22 mouse cellular contexts compared by ENCODE assay signal in genomic region chr1:169909163-169909562, GRCm38 (mm10). TPM values are rescaled to one million over a fixed set of nuclear protein-coding genes. Genes with fewer than 3 reads are reported as not detected.
DNase-seq lines count a peak whose midpoint lies in the region; ATAC-seq and TF ChIP-seq lines count a peak whose summit lies in the region.
"Had no signal": no experiment of that assay in that cellular context is flagged by ENCODE, and none has a peak within 500 bp of the region (broad histone marks: within the 10 kb centered on the region; RNA-seq: fewer than 3 reads in every experiment).

No protein-coding gene starts in this region.

- peak; percentile 32; the same call in 1 of the 2 replicates for ATAC-seq in forebrain, embryonic 14.5 days
- ATAC-seq in forebrain, embryonic 16.5 days: no peak
- ATAC-seq: midbrain, embryonic 15.5 days had no signal

- 44% methylated on average over 5 of the region's 5 CpGs for WGBS in forebrain, embryonic 14.5 days
- 46% methylated on average over 5 of the region's 5 CpGs for WGBS in forebrain, embryonic 16.5 days
- 54% methylated on average over 5 of the region's 5 CpGs for WGBS in kidney, adult 2 months

- intact Hi-C loops in gastrocnemius, adult 2 months (cut with DNase I): no loop called here

- no peak overlapping the region for H3K27ac ChIP-seq in forebrain, embryonic 14.5 days (ENCODE audit: low read depth, low read length)
- no peak overlapping the region for H3K27ac ChIP-seq in forebrain, embryonic 16.5 days (ENCODE audit: low read length)
- no peak overlapping the region for H3K27ac ChIP-seq in kidney, adult 2 months (ENCODE audit: insufficient read depth, low read depth, low read length)
- H3K27ac ChIP-seq in gastrocnemius, adult 2 months: no peak overlapping the region
- H3K27ac ChIP-seq: embryonic facial prominence, embryonic 12.5 days; limb, embryonic 10.5 days; midbrain, embryonic 15.5 days had no signal

- no peak overlapping the region for H3K4me3 ChIP-seq in forebrain, embryonic 14.5 days (ENCODE audit: low read depth, low read length)
- no peak overlapping the region for H3K4me3 ChIP-seq in forebrain, embryonic 16.5 days (replicated peaks; ENCODE audit: low read length)
- no peak overlapping the region for H3K4me3 ChIP-seq in kidney, adult 2 months (ENCODE audit: insufficient read depth, low read depth, low read length)
- H3K4me3 ChIP-seq in gastrocnemius, adult 2 months: no peak overlapping the region
- H3K4me3 ChIP-seq: embryonic facial prominence, embryonic 12.5 days; erythroblast, embryonic 14.5 days; limb, embryonic 10.5 days; midbrain, embryonic 15.5 days had no signal

- TF ChIP-seq POLR2A in kidney, adult 2 months (IDR thresholded peaks at IDR 0.05; ENCODE audit: low read depth, low read length): no peak
- TF ChIP-seq POLR2A in brain, embryonic 14.5 days (IDR thresholded peaks at IDR 0.05; ENCODE audit: borderline replicate concordance, extremely low read depth, insufficient read depth, insufficient read length, poor library complexity, severe bottlenecking): no peak

- H3K4me2 ChIP-seq in forebrain, embryonic 14.5 days (ENCODE audit: low read length): no peak overlapping the region
- no peak overlapping the region for H3K4me2 ChIP-seq in forebrain, embryonic 16.5 days (ENCODE audit: low read length)
- H3K4me2 ChIP-seq: embryonic facial prominence, embryonic 12.5 days; midbrain, embryonic 15.5 days had no signal

- H3K27me3 ChIP-seq in forebrain, embryonic 14.5 days (replicated peaks; ENCODE audit: control insufficient read depth, insufficient read depth, low read length): no peaks in the 10 kb centered on the region
- no peaks in the 10 kb centered on the region for H3K27me3 ChIP-seq in forebrain, embryonic 16.5 days (replicated peaks; ENCODE audit: control insufficient read depth, insufficient read depth, low read length)
- no peaks in the 10 kb centered on the region for H3K27me3 ChIP-seq in kidney, adult 2 months (replicated peaks; ENCODE audit: control insufficient read depth, insufficient read depth, low read length)
- H3K27me3 ChIP-seq: embryonic facial prominence, embryonic 12.5 days; midbrain, embryonic 15.5 days had no signal

- no peaks in the 10 kb centered on the region for H3K9me3 ChIP-seq in forebrain, embryonic 14.5 days (replicated peaks; ENCODE audit: control insufficient read depth, low read length)
- H3K9me3 ChIP-seq in forebrain, embryonic 16.5 days (ENCODE audit: control insufficient read depth, low read length): no peaks in the 10 kb centered on the region
- H3K9me3 ChIP-seq: embryonic facial prominence, embryonic 12.5 days; G1E; limb, embryonic 10.5 days; midbrain, embryonic 15.5 days had no signal

- DNase-seq in forebrain, embryonic 14.5 days (ENCODE audit: low spot score): peak; percentile 47
- peak; percentile 11 for DNase-seq in kidney, adult 2 months
- no peak for DNase-seq in kidney, adult 9 months
- peak; percentile 67 for DNase-seq in brain, embryonic 14.5 days (ENCODE audit: low read depth)
- DNase-seq in lung, postnatal 25 days (ENCODE audit: low spot score): peak; percentile 43
- DNase-seq in gastrocnemius, adult 2 months: no peak
- DNase-seq: adrenal gland, postnatal 14 days; cerebellum, adult 11 months; cerebellum, postnatal 10 days; gastrocnemius, postnatal 36 days; right cerebral cortex, adult 18-20 months; thymus, postnatal 36 days had no signal

- no peak overlapping the region for H3K9ac ChIP-seq in forebrain, embryonic 14.5 days (ENCODE audit: low read length)
- H3K9ac ChIP-seq in forebrain, embryonic 16.5 days (replicated peaks; ENCODE audit: low read depth, low read length): no peak overlapping the region
- H3K9ac ChIP-seq: embryonic facial prominence, embryonic 12.5 days; midbrain, embryonic 15.5 days had no signal

- TF ChIP-seq CTCF in kidney, adult 2 months (conservative IDR thresholded peaks at IDR 0.05; ENCODE audit: insufficient read depth, insufficient read length, low read depth, low read length): no peak
- no peak for TF ChIP-seq CTCF in brain, embryonic 14.5 days (IDR thresholded peaks at IDR 0.05; ENCODE audit: borderline replicate concordance, extremely low read depth, insufficient read depth, insufficient read length)
- TF ChIP-seq CTCF in gastrocnemius, adult 2 months (IDR thresholded peaks at IDR 0.05): no peak

- no peaks in the 10 kb centered on the region for H3K36me3 ChIP-seq in forebrain, embryonic 14.5 days (ENCODE audit: control insufficient read depth, insufficient read depth, low read length)
- no peaks in the 10 kb centered on the region for H3K36me3 ChIP-seq in forebrain, embryonic 16.5 days (ENCODE audit: control insufficient read depth, insufficient read depth)
- H3K36me3 ChIP-seq in kidney, adult 2 months (ENCODE audit: control insufficient read depth, insufficient read depth, low read length): no peaks in the 10 kb centered on the region
- H3K36me3 ChIP-seq: embryonic facial prominence, embryonic 12.5 days; G1E; limb, embryonic 10.5 days; midbrain, embryonic 15.5 days had no signal

- H3K4me1 ChIP-seq in forebrain, embryonic 14.5 days (ENCODE audit: control insufficient read depth, insufficient read depth, low read length): no peaks in the 10 kb centered on the region
- H3K4me1 ChIP-seq in forebrain, embryonic 16.5 days (replicated peaks; ENCODE audit: control insufficient read depth, insufficient read depth, low read length): no peaks in the 10 kb centered on the region; the same call in 1 of the 2 replicates
- H3K4me1 ChIP-seq in kidney, adult 2 months (ENCODE audit: control insufficient read depth, insufficient read depth, low read length): no peaks in the 10 kb centered on the region
- H3K4me1 ChIP-seq: midbrain, embryonic 15.5 days had no signal

RNA-seq across cellular contexts. Expression of gene Ccdc190, which starts 19.3 kb away (rescaled TPM):
- polyA plus RNA-seq in forebrain, embryonic 14.5 days (2014; fragmentation: Nextera tagmentation; extraction: Ambion mirVana): 2.3 and 3.8 TPM in 2 replicates
- 0.96 and 1.7 TPM in 2 replicates for polyA plus RNA-seq in forebrain, embryonic 16.5 days (2015; fragmentation: Nextera tagmentation; extraction: Ambion mirVana)
- 0.11 TPM in 1 of 2 replicates, not detected in the other for polyA plus RNA-seq in kidney, adult 2 months (2012; rRNA removed)
- polyA plus RNA-seq in brain, embryonic 14.5 days (2012; rRNA removed): 6.3 and 8.5 TPM in 2 replicates
- total RNA-seq in gastrocnemius, adult 2 months (2021): not detected
- total RNA-seq: adrenal gland, postnatal 14 days; G1E; gastrocnemius, postnatal 36 days; liver, adult 2 months; megakaryocyte-erythroid progenitor cell, adult 5-6 weeks had no signal
- polyA plus RNA-seq: embryonic facial prominence, embryonic 12.5 days; erythroblast, embryonic 14.5 days; G1E; heart, postnatal 0 days; kidney, embryonic 16.5 days; limb, embryonic 10.5 days; liver, adult 2 months had no signal

RNA-seq across cellular contexts. Expression of gene Hsd17b7, which starts 59.9 kb away (rescaled TPM):
- polyA plus RNA-seq in forebrain, embryonic 14.5 days (2014; fragmentation: Nextera tagmentation; extraction: Ambion mirVana): 14.4 and 18.5 TPM in 2 replicates
- 18.1 and 19.5 TPM in 2 replicates for polyA plus RNA-seq in forebrain, embryonic 16.5 days (2015; fragmentation: Nextera tagmentation; extraction: Ambion mirVana)
- polyA plus RNA-seq in kidney, adult 2 months (2012; rRNA removed): 12.2 and 13.1 TPM in 2 replicates
- polyA plus RNA-seq in brain, embryonic 14.5 days (2012; rRNA removed): 14.6 and 14.9 TPM in 2 replicates
- total RNA-seq in gastrocnemius, adult 2 months (2021): 1 to 10 TPM; 5.2 to 9.5 TPM

Comparison
In these comparisons a context has a peak if more than half of its experiments do, and no peak if none do; other contexts are left out.
1. DNase-seq: peak in forebrain, embryonic 14.5 days (single experiment), kidney, adult 2 months (single experiment), brain, embryonic 14.5 days (single experiment) and lung, postnatal 25 days (single experiment); none in kidney, adult 9 months (single experiment) and gastrocnemius, adult 2 months (single experiment).